Mouse (Mus musculus): ENCODE measurements around the gene Map2k6. TPM values are rescaled to one million over a fixed set of nuclear protein-coding genes. Genes with fewer than 3 reads are reported as not detected.
"Not testable (repeated sequence)": the region's sequence is repeated elsewhere in the genome, so short reads cannot be mapped to it uniquely, and the experiment has no call there.

The Map2k6 gene
- 10 to 100 TPM; 30.8 to 31.4 TPM for total RNA-seq (2021)
- long read RNA-seq, transcript Map2k6-201 (12 exons, 2,068 nt) = major isoform, 5 of 15 reads
- long read RNA-seq, partial matches to known transcripts = 0 of 15 reads
- long read RNA-seq, other reads (novel, unspliced or antisense) = 10 of 15 reads

DNA sequence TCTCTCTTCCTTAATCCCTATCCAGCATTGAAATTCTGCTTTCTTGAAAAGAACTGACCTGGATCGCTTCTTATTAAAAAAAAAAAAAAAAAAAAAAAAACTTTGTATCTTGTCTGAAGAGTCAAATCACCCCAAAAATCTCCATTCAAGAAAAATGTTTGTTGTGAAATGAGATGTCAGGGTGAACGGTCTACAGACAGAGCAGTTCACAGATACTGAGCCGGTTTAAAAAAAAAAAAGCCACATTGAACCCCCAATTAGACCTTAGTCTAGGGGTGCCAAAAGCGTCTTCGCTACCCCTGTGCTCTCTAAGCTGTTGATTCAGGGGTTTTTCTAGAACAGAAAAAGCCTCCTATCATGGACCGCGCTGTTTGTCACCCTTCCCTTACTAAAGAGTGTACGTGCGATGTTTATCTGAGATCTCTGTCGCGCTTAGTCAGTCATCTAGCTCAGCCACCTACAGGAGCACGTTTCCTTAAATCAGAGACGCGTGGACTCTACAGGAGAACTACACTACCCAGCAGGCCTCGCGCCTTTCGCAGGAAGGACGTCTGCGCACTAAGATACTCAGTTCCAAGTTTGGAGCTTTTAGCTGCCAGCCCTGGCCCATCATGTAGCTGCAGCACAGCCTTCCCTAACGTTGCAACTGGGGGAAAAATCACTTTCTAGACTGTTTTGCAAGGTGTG lies at the start of gene Map2k6:
TSS of gene Map2k6 (plus strand) at position 570 of the 687 bp plus-strand sequence.
- peak; percentile 84 to 95 for DNase-seq (ENCODE audit: low spot score in 2 of 2)

- DNase-seq (ENCODE audit: low spot score in 2 of 2) = peak in 1 of 2 experiments; percentile 12
These were observed 44.7 kb upstream of the Map2k6 start for GRCm38 (mm10) chr11:110354261-110354660.

- not testable (repeated sequence) for DNase-seq (ENCODE audit: low spot score in 2 of 2)
These were observed 43.8 kb upstream of the Map2k6 start for GRCm38 (mm10) chr11:110355131-110355530.

DNA sequence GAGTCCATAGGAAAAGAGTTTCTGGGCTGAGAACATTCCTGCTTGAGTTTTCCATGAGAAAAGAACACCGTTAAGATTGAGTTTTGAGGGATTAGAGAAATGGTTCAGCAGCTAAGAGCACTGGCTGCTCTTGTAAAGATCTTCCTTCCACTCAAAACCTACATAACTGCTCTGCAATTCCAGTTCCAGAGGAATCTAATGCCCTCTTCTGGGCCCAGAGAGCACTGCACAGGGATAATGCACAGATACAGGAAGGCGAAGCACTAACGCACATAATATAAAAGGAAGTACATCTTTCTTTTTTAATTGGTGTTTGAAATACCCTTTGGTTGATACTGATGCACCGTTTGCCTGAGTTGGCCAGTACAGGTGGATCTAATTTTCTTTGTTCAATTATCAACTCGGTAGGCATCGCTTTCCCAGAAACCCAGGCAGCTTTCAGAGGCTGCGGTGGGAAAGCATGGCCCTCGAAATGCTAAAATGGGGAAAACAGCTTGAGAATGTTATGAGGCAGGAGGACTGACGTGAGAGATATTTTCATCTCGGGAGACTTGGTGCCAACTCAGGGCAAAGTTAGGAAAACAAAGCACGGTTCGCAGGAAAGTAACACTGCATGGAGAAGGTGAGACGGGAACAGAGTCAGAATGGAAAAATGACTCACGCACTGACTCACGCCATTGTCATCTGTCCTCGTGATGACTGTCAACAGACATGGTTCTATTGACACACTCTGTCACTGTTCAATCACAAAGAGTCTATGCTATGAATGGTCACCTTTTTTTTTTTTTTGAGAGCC lies 41.0 kb upstream of the Map2k6 start:
- peak; percentile 45 to 82 for DNase-seq (ENCODE audit: low spot score in 2 of 2)

DNA sequence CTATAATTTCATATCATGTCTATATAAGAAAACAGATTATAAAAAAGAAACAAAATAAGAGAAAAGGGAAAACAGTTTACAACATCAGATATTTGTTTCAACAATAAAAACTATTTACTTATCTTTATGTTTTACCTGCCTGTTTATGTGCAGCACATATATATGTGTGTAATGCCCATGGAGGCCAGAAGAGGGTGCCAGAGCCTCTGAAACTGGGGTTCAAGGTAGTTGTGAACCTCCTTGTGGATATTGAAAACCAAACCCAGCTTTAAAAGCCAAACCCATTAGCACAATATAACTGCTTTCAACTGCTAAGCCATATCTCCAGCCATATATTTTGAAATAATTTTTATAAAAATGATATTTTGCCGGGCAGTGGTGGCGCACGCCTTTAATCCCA lies 33.9 kb upstream of the Map2k6 start:
- DNase-seq (ENCODE audit: low spot score in 2 of 2) = peak in 1 of 2 experiments; percentile 44

- no peak for DNase-seq (ENCODE audit: low spot score in 2 of 2)
These were observed 32.0 kb upstream of the Map2k6 start for GRCm38 (mm10) chr11:110366902-110367301.

DNA sequence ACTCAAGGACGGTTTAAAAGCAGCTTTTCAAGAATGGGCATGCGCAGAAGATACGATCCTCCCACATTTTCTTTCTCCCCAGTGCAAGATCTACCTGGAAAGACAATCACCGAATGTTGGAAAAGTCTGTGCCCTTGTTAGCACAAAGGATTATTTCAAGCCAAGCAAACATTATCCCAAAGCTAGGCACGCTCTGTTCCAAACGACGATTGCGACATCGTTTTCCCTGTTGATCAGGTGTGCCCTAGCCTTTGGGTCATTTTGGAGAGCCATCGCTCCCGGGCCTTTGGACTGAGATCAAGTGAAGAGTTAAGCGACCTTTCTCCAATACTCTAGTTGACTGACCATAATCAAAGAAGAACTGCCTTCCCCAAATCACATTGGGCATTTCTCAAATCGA lies 31.3 kb upstream of the Map2k6 start:
- no peak for DNase-seq (ENCODE audit: low spot score in 2 of 2)

- DNase-seq (ENCODE audit: low spot score in 2 of 2) = no peak
These were observed 29.5 kb upstream of the Map2k6 start for GRCm38 (mm10) chr11:110369312-110370019.

DNA sequence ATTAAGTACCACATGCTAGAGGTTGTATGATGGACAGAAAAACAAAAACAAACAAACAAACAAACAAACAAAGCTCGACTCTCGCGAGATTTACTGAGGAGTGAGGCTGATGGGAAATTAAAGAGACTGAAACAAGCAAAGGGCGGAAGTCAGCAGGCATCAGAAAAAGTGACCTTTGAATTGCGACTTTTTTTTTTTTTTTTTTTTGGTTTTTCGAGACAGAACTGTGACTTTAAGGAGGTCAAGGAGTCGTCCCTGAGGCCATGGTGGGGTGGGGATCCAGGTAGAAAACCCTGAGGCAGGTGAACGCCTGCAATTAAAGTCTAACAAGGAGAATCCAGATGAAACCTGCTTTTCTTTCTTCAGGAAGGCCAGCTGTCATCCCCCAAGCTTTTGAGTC lies 27.1 kb upstream of the Map2k6 start:
- DNase-seq (ENCODE audit: low spot score in 2 of 2) = no peak

DNA sequence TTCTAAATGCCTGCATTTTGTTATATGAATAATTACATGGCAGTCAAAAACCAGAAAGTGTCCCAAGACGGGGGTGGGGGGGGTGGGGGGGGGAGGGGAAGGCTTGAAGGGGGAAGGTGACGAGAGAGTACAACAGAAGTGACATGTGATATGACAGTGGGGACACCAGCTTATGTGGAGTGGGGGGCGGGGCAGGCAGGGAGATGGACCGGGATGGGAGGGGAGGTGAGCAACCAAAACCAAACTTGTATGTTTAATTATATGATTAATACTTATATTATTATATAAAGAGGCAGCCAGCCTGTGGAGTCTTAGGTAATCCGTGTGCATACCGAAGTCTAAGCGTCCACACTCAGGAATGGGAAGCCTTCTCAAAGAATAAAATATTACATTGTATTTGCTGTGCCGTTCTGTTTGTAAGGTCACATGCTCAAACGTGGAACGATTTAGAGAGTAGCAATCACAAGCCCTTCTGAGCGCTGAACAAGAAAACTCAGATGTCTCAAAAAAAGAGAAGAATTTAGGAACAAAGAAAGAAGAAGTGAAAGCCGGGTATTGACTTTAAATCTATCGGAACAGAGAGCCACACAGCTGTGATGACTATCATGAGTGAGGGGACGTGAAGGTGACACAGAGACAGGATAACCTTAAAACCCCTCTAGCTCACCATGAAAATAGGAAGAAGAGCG lies 26.5 kb upstream of the Map2k6 start:
- no peak for DNase-seq (ENCODE audit: low spot score in 2 of 2)

DNA sequence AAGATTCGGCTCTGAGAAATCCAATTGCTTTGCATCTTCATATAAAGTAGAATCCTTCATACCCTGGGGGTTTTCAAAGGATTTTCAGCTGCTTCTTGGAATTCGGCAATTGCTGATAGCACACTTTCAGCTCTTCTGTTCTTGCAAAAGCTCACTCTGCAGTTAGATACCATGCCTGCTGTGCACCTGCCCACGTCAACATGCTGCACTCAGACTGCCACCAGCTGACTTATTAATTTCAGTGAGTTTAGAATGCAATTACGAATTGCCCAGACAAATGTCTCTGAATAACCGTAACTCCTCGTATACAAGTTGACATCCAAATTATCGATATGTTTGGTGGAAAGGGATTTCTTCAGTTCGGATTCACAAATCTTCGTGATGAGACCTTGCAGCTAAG lies 24.9 kb upstream of the Map2k6 start:
- peak; percentile 74 to 87 for DNase-seq (ENCODE audit: low spot score in 2 of 2)

DNA sequence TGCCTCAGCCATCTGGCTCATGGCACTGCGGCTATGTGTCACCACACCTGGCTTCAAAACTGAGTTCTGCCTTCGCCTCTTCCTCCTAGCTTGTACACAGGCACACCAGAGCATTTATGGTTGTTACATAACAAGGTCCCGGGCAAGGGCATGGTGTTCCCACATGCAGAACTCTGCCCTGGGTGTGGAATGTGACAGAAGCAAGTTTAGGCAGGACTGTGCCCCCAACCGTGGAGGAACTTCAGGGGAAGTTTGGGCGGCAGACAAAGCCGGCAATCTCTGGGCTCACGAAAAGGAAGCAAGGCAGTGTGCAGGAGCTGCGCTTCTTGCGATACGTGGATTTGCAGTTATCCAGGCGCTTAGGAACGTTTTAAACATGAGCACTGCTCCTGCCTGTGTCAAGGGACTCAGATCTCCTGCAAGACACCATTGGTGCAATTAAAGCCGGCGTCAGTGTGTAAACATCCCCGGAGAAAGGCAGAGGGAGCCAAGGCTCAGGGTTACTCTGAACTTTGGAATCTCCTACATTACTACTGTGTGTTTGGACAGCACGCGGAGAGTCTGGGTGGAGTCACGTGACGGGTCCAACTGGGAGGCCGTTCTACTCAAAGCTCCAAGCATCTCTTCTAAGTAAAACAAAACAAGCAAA lies 19.1 kb upstream of the Map2k6 start:
- peak; percentile 23 to 59 for DNase-seq (ENCODE audit: low spot score in 2 of 2)

DNA sequence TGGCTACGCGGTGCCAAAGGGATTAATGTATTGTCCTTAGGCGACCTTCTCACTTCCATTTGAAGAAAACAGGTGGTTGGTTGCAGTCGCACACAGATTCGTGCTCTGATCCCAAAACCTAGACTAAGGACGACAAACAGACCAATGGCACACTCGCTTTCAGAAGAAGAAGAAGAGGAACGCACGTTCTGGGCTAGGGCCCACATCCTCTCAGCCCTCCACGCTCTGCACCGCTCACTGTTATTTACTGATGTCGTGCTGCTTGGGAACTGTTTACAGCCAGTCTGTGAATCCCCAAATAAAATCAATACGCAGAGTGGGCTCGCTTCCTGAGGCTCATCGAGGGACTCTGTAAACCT lies 18.6 kb upstream of the Map2k6 start:
- DNase-seq (ENCODE audit: low spot score in 2 of 2) = no peak

- no peak for DNase-seq (ENCODE audit: low spot score in 2 of 2)
These were observed 13.4 kb upstream of the Map2k6 start for GRCm38 (mm10) chr11:110385487-110385886.

DNA sequence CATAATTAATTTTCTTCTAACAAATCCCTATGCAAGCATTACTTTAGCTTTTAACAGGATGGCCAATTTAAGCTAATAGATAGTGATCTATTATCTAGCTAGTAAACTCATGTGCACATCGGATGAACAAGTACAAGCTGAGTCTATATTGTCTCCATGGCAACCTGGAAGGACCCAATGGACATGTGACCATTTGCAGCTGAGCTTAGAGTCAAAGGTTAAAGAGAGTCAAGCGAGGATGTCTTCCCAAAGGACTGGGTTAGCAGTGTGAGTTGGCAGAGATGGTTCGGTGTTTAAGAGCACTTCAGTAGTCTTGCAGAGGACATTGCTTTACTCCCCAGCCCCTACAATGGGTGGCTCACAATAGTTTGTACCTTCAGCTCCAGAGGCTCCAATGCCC lies 6.2 kb upstream of the Map2k6 start:
- DNase-seq (ENCODE audit: low spot score in 2 of 2) = no peak

DNA sequence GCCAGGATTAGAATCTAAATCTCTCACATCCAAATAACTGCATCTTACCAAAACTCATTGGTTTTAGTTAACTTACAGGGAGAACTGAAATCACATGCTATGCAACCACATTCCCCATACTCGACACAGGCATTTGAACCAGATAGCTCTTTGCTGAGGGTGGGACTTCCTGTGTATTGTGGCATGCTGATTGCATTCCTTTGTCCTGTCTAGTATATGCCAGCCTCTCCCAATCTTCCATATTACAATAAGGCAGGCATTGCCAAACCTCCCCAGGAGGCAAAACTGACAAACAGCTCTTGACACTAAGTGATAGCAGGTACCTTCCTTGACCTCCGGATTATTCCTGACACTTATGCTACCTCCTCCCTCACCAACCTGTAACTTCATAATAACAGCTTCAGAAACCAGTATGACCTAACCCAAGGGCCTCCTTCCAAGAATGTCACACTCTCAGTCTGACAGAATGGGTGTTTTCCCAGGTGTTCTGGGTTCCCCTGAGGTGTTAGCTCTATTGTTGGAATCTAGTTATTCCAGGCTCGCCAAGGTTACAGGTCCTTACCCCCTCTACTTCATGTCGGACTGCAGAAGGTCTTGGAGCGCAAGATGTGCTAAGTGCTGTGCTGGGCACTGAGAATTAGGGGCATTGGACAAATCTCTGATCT lies 4.0 kb upstream of the Map2k6 start:
- DNase-seq (ENCODE audit: low spot score in 2 of 2) = no peak

DNA sequence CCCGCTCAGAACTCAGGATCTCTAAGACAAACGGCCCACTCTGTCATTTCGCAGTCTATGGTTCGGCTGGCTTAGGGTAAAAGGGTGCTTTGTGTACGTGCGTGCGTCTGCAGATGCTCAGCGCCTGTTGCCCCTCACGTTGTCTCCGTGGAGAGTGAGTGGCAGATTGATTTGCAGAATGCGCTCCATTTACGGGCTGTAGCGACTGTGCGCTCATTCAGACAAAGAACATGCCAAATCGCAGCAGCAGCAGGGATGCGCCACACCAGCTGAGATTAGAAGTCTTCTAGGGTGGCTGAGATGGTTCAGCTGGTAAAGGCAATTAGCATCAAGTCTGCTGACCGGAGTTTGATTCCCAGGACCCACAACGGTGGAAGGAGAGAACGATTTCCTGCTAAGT lies 2.8 kb upstream of the Map2k6 start:
- peak; percentile 21 to 34 for DNase-seq (ENCODE audit: low spot score in 2 of 2)

DNA sequence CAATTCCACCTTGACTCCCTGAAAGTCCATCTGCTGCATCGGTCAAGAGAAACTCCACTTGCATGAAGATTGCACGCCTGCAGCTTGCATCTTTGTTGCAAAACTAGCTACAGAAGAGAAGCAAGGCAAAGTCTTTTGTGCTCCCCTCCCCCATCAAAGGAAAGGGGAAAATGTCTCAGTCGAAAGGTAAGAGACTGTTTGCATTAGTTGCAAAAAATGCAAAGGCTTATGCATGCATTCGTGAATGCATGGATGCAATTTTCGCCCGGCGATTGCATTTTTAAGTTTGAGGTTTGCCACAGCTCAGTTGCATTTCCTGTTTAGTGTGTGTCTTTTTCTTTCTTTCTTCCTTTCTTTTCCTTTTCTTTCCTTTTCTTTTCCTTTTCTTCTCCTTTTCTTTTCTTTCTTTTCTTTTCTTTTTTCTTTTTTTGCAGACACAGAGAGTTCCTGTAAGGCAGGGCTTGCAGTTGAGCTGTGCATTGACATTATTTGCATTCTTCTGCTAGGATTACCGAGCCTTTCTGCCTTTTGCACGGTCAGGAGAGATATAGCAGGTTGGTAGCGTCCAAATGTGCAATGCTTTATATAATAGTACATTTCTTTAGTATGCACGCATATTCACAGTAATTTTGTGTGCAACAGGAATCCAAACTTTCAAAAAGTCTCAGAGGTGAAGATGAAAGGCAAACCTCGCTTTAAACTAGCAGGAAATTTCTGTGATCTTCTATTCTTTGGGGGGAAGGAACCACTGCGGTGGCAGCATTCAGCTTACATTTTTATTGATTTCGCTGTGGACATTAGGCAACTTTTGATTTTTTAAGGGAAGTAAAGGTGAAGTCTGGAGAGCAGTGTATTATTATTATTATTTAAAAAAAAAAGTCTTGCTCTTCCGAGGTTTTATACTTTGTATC lies 573 bp downstream of the Map2k6 start:
- DNase-seq (ENCODE audit: low spot score in 2 of 2) = no peak

- DNase-seq (ENCODE audit: low spot score in 2 of 2) = no peak
These were observed 1.4 kb downstream of the Map2k6 start for GRCm38 (mm10) chr11:110400283-110400682.

All from layer of hippocampus, adult 18-20 months (tissue).